Mouse (Mus musculus): ENCODE data around the gene Micu1.

DNA sequence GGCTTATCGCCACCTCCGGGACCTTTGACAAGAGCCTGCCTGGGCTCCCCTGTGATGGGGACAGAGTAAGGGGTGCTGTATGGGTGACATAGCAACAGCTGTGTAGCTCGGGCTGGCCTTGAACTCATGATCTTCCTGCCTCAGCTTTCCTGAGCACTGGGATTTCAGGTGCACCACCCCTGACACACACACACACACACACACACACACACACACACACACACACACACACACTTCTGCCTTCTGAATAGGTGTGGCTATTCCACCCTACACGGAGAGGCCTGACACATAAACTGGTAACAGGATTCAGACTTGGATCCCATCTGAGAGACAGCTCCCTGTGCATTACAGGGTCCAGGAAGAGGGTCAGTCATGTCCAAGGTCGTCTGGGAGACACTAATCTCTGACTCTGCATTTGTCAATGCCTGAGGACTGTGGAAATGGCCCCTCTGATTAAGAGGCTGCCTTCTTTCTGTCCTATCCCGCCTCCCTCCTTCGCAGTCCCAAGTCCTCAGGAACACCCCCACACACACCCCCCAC lies 206.6 kb downstream of the Micu1 start:
- peak; percentile 18; the same call in 1 of the 2 replicates for TF ChIP-seq POLR2A (IDR thresholded peaks at IDR 0.05; ENCODE audit: low read depth, low read length)
- no peak for TF ChIP-seq CTCF (IDR thresholded peaks at IDR 0.05; ENCODE audit: borderline replicate concordance, insufficient read depth, low read length)
